Mouse (Mus musculus): ENCODE measurements around the gene Tmprss6. TPM values are rescaled to one million over a fixed set of nuclear protein-coding genes. Genes with fewer than 3 reads are reported as not detected.

The Tmprss6 gene
- polyA plus RNA-seq, 1 experiment: 0.11 TPM

GRCm38 (mm10) chr15:78422046-78422956 is 46.1 kb downstream of the Tmprss6 start:
- H3K4me3 ChIP-seq (ENCODE audit: low read depth, low read length): no peak overlapping the region
- 16% methylated on average over 16 of the region's 16 CpGs for WGBS
- TF ChIP-seq CTCF (IDR thresholded peaks at IDR 0.05; ENCODE audit: extremely low read depth, insufficient read length, insufficient replicate concordance, low read depth, low read length) (peak; percentile 87), POLR2A (IDR thresholded peaks at IDR 0.05; ENCODE audit: low read depth, low read length) (no peak)
- peaks cover 23% of the 10 kb centered on the region for H3K27me3 ChIP-seq (ENCODE audit: control insufficient read depth, insufficient read depth, low read length)
- H3K4me1 ChIP-seq (ENCODE audit: control insufficient read depth, insufficient read depth, insufficient read length, low read length): peaks cover 3% of the 10 kb centered on the region; the same call in 1 of the 2 replicates
- no peaks in the 10 kb centered on the region for H3K36me3 ChIP-seq (ENCODE audit: control insufficient read depth, insufficient read depth, low read length)
- no peak overlapping the region for H3K27ac ChIP-seq (ENCODE audit: insufficient read depth, low read depth, low read length)

- no peak overlapping the region for H3K4me3 ChIP-seq (ENCODE audit: low read depth, low read length)
- H3K4me1 ChIP-seq (ENCODE audit: control insufficient read depth, insufficient read depth, insufficient read length, low read length): peaks cover 3% of the 10 kb centered on the region; the same call in 1 of the 2 replicates
- H3K27me3 ChIP-seq (ENCODE audit: control insufficient read depth, insufficient read depth, low read length): peaks cover 26% of the 10 kb centered on the region
- H3K27ac ChIP-seq (ENCODE audit: insufficient read depth, low read depth, low read length): no peak overlapping the region
- TF ChIP-seq CTCF (IDR thresholded peaks at IDR 0.05; ENCODE audit: extremely low read depth, insufficient read length, insufficient replicate concordance, low read depth, low read length) (no peak), POLR2A (IDR thresholded peaks at IDR 0.05; ENCODE audit: low read depth, low read length) (no peak)
- WGBS: 85% methylated on average over 13 of the region's 13 CpGs
- H3K36me3 ChIP-seq (ENCODE audit: control insufficient read depth, insufficient read depth, low read length): no peaks in the 10 kb centered on the region
These were observed 48.0 kb downstream of the Tmprss6 start for GRCm38 (mm10) chr15:78420395-78420794.

GRCm38 (mm10) chr15:78416937-78417336 is 51.5 kb downstream of the Tmprss6 start:
- peaks cover 9% of the 10 kb centered on the region; the same call in 1 of the 2 replicates for H3K4me1 ChIP-seq (ENCODE audit: control insufficient read depth, insufficient read depth, insufficient read length, low read length)
- 18% methylated on average over 4 of the region's 4 CpGs for WGBS
- H3K4me3 ChIP-seq (ENCODE audit: low read depth, low read length): no peak overlapping the region
- TF ChIP-seq POLR2A (IDR thresholded peaks at IDR 0.05; ENCODE audit: low read depth, low read length) (no peak), CTCF (IDR thresholded peaks at IDR 0.05; ENCODE audit: extremely low read depth, insufficient read length, insufficient replicate concordance, low read depth, low read length) (no peak)
- peaks cover 20% of the 10 kb centered on the region for H3K27me3 ChIP-seq (ENCODE audit: control insufficient read depth, insufficient read depth, low read length)
- no peak overlapping the region for H3K27ac ChIP-seq (ENCODE audit: insufficient read depth, low read depth, low read length)
- H3K36me3 ChIP-seq (ENCODE audit: control insufficient read depth, insufficient read depth, low read length): no peaks in the 10 kb centered on the region

GRCm38 (mm10) chr15:78414157-78414556 is 54.3 kb downstream of the Tmprss6 start:
- no peak overlapping the region for H3K27ac ChIP-seq (ENCODE audit: insufficient read depth, low read depth, low read length)
- no peak overlapping the region for H3K4me3 ChIP-seq (ENCODE audit: low read depth, low read length)
- WGBS: 95% methylated on average over 8 of the region's 8 CpGs

GRCm38 (mm10) chr15:78413719-78414117 is 54.7 kb downstream of the Tmprss6 start:
- no peaks in the 10 kb centered on the region for H3K36me3 ChIP-seq (ENCODE audit: control insufficient read depth, insufficient read depth, low read length)
- H3K4me1 ChIP-seq (ENCODE audit: control insufficient read depth, insufficient read depth, insufficient read length, low read length): peaks cover 25% of the 10 kb centered on the region
- H3K27ac ChIP-seq (ENCODE audit: insufficient read depth, low read depth, low read length): no peak overlapping the region
- WGBS: 81% methylated on average over 1 of the region's 1 CpGs
- H3K27me3 ChIP-seq (ENCODE audit: control insufficient read depth, insufficient read depth, low read length): peaks cover 4% of the 10 kb centered on the region; the same call in 1 of the 2 replicates
- TF ChIP-seq POLR2A (IDR thresholded peaks at IDR 0.05; ENCODE audit: low read depth, low read length) (no peak), CTCF (IDR thresholded peaks at IDR 0.05; ENCODE audit: extremely low read depth, insufficient read length, insufficient replicate concordance, low read depth, low read length) (no peak)
- no peak overlapping the region for H3K4me3 ChIP-seq (ENCODE audit: low read depth, low read length)

More at GRCm38 (mm10) chr15:78414157-78414556, 54.3 kb downstream of the Tmprss6 start:
- TF ChIP-seq CTCF (IDR thresholded peaks at IDR 0.05; ENCODE audit: extremely low read depth, insufficient read length, insufficient replicate concordance, low read depth, low read length): no peak
- TF ChIP-seq POLR2A (IDR thresholded peaks at IDR 0.05; ENCODE audit: low read depth, low read length): no peak
- H3K36me3 ChIP-seq (ENCODE audit: control insufficient read depth, insufficient read depth, low read length): no peaks in the 10 kb centered on the region
- H3K27me3 ChIP-seq (ENCODE audit: control insufficient read depth, insufficient read depth, low read length): peaks cover 8% of the 10 kb centered on the region; the same call in 1 of the 2 replicates
- peaks cover 21% of the 10 kb centered on the region for H3K4me1 ChIP-seq (ENCODE audit: control insufficient read depth, insufficient read depth, insufficient read length, low read length)

- peaks cover 3% of the 10 kb centered on the region; the same call in 1 of the 2 replicates for H3K27me3 ChIP-seq (ENCODE audit: control insufficient read depth, insufficient read depth, low read length)
- peaks cover 30% of the 10 kb centered on the region for H3K4me1 ChIP-seq (ENCODE audit: control insufficient read depth, insufficient read depth, insufficient read length, low read length)
- no peak overlapping the region for H3K27ac ChIP-seq (ENCODE audit: insufficient read depth, low read depth, low read length)
- H3K4me3 ChIP-seq (ENCODE audit: low read depth, low read length): no peak overlapping the region
- TF ChIP-seq POLR2A (IDR thresholded peaks at IDR 0.05; ENCODE audit: low read depth, low read length): no peak
- no peak for TF ChIP-seq CTCF (IDR thresholded peaks at IDR 0.05; ENCODE audit: extremely low read depth, insufficient read length, insufficient replicate concordance, low read depth, low read length)
- no peaks in the 10 kb centered on the region for H3K36me3 ChIP-seq (ENCODE audit: control insufficient read depth, insufficient read depth, low read length)
- 80% methylated on average over 14 of the region's 14 CpGs for WGBS
These were observed 55.2 kb downstream of the Tmprss6 start for GRCm38 (mm10) chr15:78413083-78413718.

Data from small intestine, adult 2 months (tissue).